Comparison of ENCODE assay signal across 9 mouse cellular contexts in the genomic region with DNA sequence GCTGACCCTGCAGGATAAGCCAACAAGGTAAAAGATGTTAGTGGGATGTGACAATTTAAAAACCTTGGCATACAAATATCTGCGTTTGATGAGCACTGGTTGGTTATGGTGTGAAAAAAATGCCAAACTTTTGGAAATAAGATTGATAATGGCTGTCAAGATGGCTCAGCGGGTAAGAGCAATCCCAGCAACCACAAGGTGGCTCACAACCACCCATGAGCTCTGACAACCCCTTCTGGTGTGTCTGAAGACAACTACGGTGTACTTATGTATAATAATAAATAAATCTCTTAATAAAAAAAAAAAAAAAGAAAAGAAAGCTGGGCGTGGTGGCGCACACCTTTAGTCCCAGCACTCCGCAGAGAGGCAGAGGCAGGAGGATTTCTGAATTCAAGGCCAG. TPM values are rescaled to one million over a fixed set of nuclear protein-coding genes. Genes with fewer than 3 reads are reported as not detected.
A peak's percentile ranks its signal among the peaks of the same experiment; 100 is the strongest.
DNase-seq lines count a peak whose midpoint lies in the region; ATAC-seq and TF ChIP-seq lines count a peak whose summit lies in the region.
"Had no signal": no experiment of that assay in that cellular context is flagged by ENCODE, and none has a peak within 500 bp of the region (broad histone marks: within the 10 kb centered on the region; RNA-seq: fewer than 3 reads in every experiment).

No protein-coding gene starts in this region.

- H3K27me3 ChIP-seq in heart, postnatal 0 days (ENCODE audit: control insufficient read depth, insufficient read depth, low read length) = no peaks in the 10 kb centered on the region
- H3K27me3 ChIP-seq in heart, adult 2 months (ENCODE audit: control insufficient read depth, insufficient read depth, low read length) = no peaks in the 10 kb centered on the region
- H3K27me3 ChIP-seq in MEL (ENCODE audit: control insufficient read depth in 1 of 2, insufficient read depth in 2 of 2, low read length in 2 of 2) = no peaks in the 10 kb centered on the region
- H3K27me3 ChIP-seq in hindbrain, embryonic 16.5 days (replicated peaks; ENCODE audit: control insufficient read depth, insufficient read depth, low read length) = no peaks in the 10 kb centered on the region
- no peaks in the 10 kb centered on the region for H3K27me3 ChIP-seq in midbrain, embryonic 14.5 days (ENCODE audit: control insufficient read depth, insufficient read depth, low read length)
- no peaks in the 10 kb centered on the region for H3K27me3 ChIP-seq in cerebellum, adult 2 months (ENCODE audit: control insufficient read depth, insufficient read depth, low read length)

- H3K4me2 ChIP-seq in heart, postnatal 0 days (ENCODE audit: low read depth, low read length) = 0 out of 2 replicates have a peak overlapping the region, but pooled peaks have one; percentile 83
- peak overlapping the region; percentile 88 for H3K4me2 ChIP-seq in hindbrain, embryonic 16.5 days (ENCODE audit: low read length)
- peak overlapping the region; percentile 76 for H3K4me2 ChIP-seq in midbrain, embryonic 14.5 days (ENCODE audit: low read length)

- no peak for DNase-seq in heart, postnatal 0 days (ENCODE audit: low spot score)
- DNase-seq in heart, adult 2 months = no peak
- peak; percentile 33 for DNase-seq in MEL (ENCODE audit: low read depth, low spot score)
- DNase-seq in midbrain, embryonic 14.5 days = no peak
- DNase-seq in cerebellum, postnatal 25 days = no peak
- DNase-seq in cerebellum, adult 2 months = no peak
- DNase-seq: thymus, postnatal 25 days had no signal

- ATAC-seq in heart, postnatal 0 days (ENCODE audit: insufficient read depth, low read depth) = no peak
- no peak for ATAC-seq in hindbrain, embryonic 16.5 days
- ATAC-seq in midbrain, embryonic 14.5 days (ENCODE audit: low FRiP score, low TSS enrichment) = no peak
- ATAC-seq in frontal cortex, adult (ENCODE audit: low TSS enrichment) = no peak

- intact Hi-C loops in heart, adult 2 months (cut with DNase I) = no loop called here

- H3K4me3 ChIP-seq in heart, postnatal 0 days (ENCODE audit: low read depth, low read length) = peak overlapping the region; percentile 91; the same call in 1 of the 2 replicates
- H3K4me3 ChIP-seq in heart, adult 2 months = no peak overlapping the region; the same call in 1 of the 2 replicates
- peak overlapping the region; percentile 79 to 82 for H3K4me3 ChIP-seq in MEL (ENCODE audit: control insufficient read depth in 1 of 2, insufficient read depth in 1 of 2, low read depth in 2 of 2, low read length in 2 of 2)
- no peak overlapping the region for H3K4me3 ChIP-seq in hindbrain, embryonic 16.5 days (ENCODE audit: low read length)
- H3K4me3 ChIP-seq in midbrain, embryonic 14.5 days (replicated peaks; ENCODE audit: low read depth, low read length) = no peak overlapping the region
- H3K4me3 ChIP-seq in cerebellum, adult 2 months (replicated peaks; ENCODE audit: insufficient read depth, low read depth, low read length) = no peak overlapping the region

- no peak for TF ChIP-seq CTCF in heart, postnatal 0 days (IDR thresholded peaks at IDR 0.05; ENCODE audit: low read depth)
- TF ChIP-seq CTCF in heart, adult 2 months (IDR thresholded peaks at IDR 0.05) = no peak
- TF ChIP-seq CTCF in MEL (IDR thresholded peaks at IDR 0.05 in 2 of 3, conservative IDR thresholded peaks at IDR 0.05 in 1 of 3; ENCODE audit: control insufficient read depth in 1 of 3, insufficient read depth in 1 of 3, low read depth in 2 of 3, low read length in 3 of 3, poor library complexity in 1 of 3, severe bottlenecking in 1 of 3) = 0 out of 6 replicates have a peak, but pooled peaks of 2 of the 3 experiments have one; percentile 6 to 24
- TF ChIP-seq CTCF in cerebellum, adult 2 months (IDR thresholded peaks at IDR 0.05; ENCODE audit: borderline replicate concordance, insufficient read depth, low read depth, low read length) = no peak

- WGBS in heart, postnatal 0 days = 78% methylated on average over 6 of the region's 6 CpGs
- 74% methylated on average over 6 of the region's 6 CpGs for WGBS in heart, adult 2 months
- 85% methylated on average over 6 of the region's 6 CpGs for WGBS in hindbrain, embryonic 16.5 days
- 83% methylated on average over 6 of the region's 6 CpGs for WGBS in midbrain, embryonic 14.5 days
- WGBS in cerebellum, adult 2 months = 86% methylated on average over 6 of the region's 6 CpGs

- peaks cover 35% of the 10 kb centered on the region for H3K36me3 ChIP-seq in heart, postnatal 0 days (replicated peaks; ENCODE audit: control insufficient read depth, insufficient read depth, low read length)
- H3K36me3 ChIP-seq in heart, adult 2 months (ENCODE audit: control insufficient read depth, insufficient read depth, low read length) = peaks cover 4% of the 10 kb centered on the region
- H3K36me3 ChIP-seq in MEL (ENCODE audit: control insufficient read depth in 1 of 2, insufficient read depth in 2 of 2, low read length in 2 of 2) = peaks cover 0 to 22% of the 10 kb centered on the region in 2 experiments
- no peaks in the 10 kb centered on the region; the same call in 1 of the 2 replicates for H3K36me3 ChIP-seq in hindbrain, embryonic 16.5 days (ENCODE audit: control insufficient read depth, insufficient read depth, low read length)
- peaks cover 15% of the 10 kb centered on the region for H3K36me3 ChIP-seq in midbrain, embryonic 14.5 days (ENCODE audit: control insufficient read depth, insufficient read depth, low read length)

- H3K79me2 ChIP-seq in heart, adult 2 months (replicated peaks; ENCODE audit: control insufficient read depth, insufficient read depth, low read length) = no peaks in the 10 kb centered on the region
- peaks cover 50% of the 10 kb centered on the region for H3K79me2 ChIP-seq in MEL (ENCODE audit: control insufficient read depth, insufficient read depth, low read length, poor library complexity)

- H3K27ac ChIP-seq in heart, postnatal 0 days (ENCODE audit: low read depth) = no peak overlapping the region
- no peak overlapping the region for H3K27ac ChIP-seq in heart, adult 2 months
- no peak overlapping the region for H3K27ac ChIP-seq in MEL (ENCODE audit: control insufficient read depth, low read depth, low read length)
- no peak overlapping the region for H3K27ac ChIP-seq in hindbrain, embryonic 16.5 days (ENCODE audit: low read depth, low read length)
- no peak overlapping the region for H3K27ac ChIP-seq in midbrain, embryonic 14.5 days (replicated peaks; ENCODE audit: low read depth, low read length)
- H3K27ac ChIP-seq in cerebellum, adult 2 months (ENCODE audit: insufficient read depth, low read length) = no peak overlapping the region

- no peak for TF ChIP-seq POLR2A in heart, adult 2 months (IDR thresholded peaks at IDR 0.05; ENCODE audit: insufficient read depth, low read depth, low read length)
- no peak for TF ChIP-seq POLR2A in MEL (IDR thresholded peaks at IDR 0.05; ENCODE audit: control insufficient read depth in 1 of 2, insufficient read depth in 1 of 2, low read depth in 1 of 2, low read length in 2 of 2, poor library complexity in 1 of 2)
- TF ChIP-seq POLR2A in cerebellum, adult 2 months (IDR thresholded peaks at IDR 0.05; ENCODE audit: borderline replicate concordance, insufficient read depth, low read length) = no peak

- H3K9ac ChIP-seq in heart, postnatal 0 days (replicated peaks; ENCODE audit: low read depth, low read length) = no peak overlapping the region
- no peak overlapping the region for H3K9ac ChIP-seq in heart, adult 2 months (ENCODE audit: low read depth, low read length)
- peak overlapping the region; percentile 91 for H3K9ac ChIP-seq in MEL (ENCODE audit: control insufficient read depth, low read depth, low read length, poor library complexity, severe bottlenecking)
- no peak overlapping the region; the same call in 1 of the 2 replicates for H3K9ac ChIP-seq in hindbrain, embryonic 16.5 days (ENCODE audit: low read depth, low read length)
- H3K9ac ChIP-seq in midbrain, embryonic 14.5 days (replicated peaks; ENCODE audit: low read length) = no peak overlapping the region

- H3K4me1 ChIP-seq in heart, postnatal 0 days (ENCODE audit: control insufficient read depth, insufficient read depth) = peaks cover 16% of the 10 kb centered on the region; the same call in 1 of the 2 replicates
- H3K4me1 ChIP-seq in heart, adult 2 months (ENCODE audit: control insufficient read depth, insufficient read depth, low read length) = peaks cover 7% of the 10 kb centered on the region
- H3K4me1 ChIP-seq in MEL (ENCODE audit: control insufficient read depth in 1 of 2, insufficient read depth in 2 of 2, low read length in 2 of 2) = peaks cover 0 to 19% of the 10 kb centered on the region in 2 experiments; a peak in 2 of 4 replicates
- H3K4me1 ChIP-seq in hindbrain, embryonic 16.5 days (ENCODE audit: control insufficient read depth, insufficient read depth, low read depth, low read length) = peaks cover 15% of the 10 kb centered on the region
- H3K4me1 ChIP-seq in midbrain, embryonic 14.5 days (ENCODE audit: control insufficient read depth, insufficient read depth, low read length) = peaks cover 12% of the 10 kb centered on the region
- no peaks in the 10 kb centered on the region; the same call in 1 of the 2 replicates for H3K4me1 ChIP-seq in cerebellum, adult 2 months (ENCODE audit: control insufficient read depth, insufficient read depth, low read length)

- TF ChIP-seq RAD21 in MEL (IDR thresholded peaks at IDR 0.05; ENCODE audit: low read depth, low read length) = no peak

- no peaks in the 10 kb centered on the region for H3K9me3 ChIP-seq in heart, postnatal 0 days (replicated peaks; ENCODE audit: control insufficient read depth, low read length)
- no peaks in the 10 kb centered on the region for H3K9me3 ChIP-seq in MEL (replicated peaks; ENCODE audit: insufficient read depth, low read length)
- no peaks in the 10 kb centered on the region for H3K9me3 ChIP-seq in hindbrain, embryonic 16.5 days (ENCODE audit: control insufficient read depth, low read length)
- H3K9me3 ChIP-seq in midbrain, embryonic 14.5 days (ENCODE audit: control insufficient read depth, low read length) = no peaks in the 10 kb centered on the region

- TF ChIP-seq EP300 in heart, postnatal 0 days (IDR thresholded peaks at IDR 0.05; ENCODE audit: low read depth) = no peak
- TF ChIP-seq EP300 in heart, adult 2 months (IDR thresholded peaks at IDR 0.05; ENCODE audit: insufficient read depth, low read depth, low read length) = no peak
- no peak for TF ChIP-seq EP300 in MEL (IDR thresholded peaks at IDR 0.05; ENCODE audit: low read depth in 1 of 2, low read length in 2 of 2)

RNA-seq across cellular contexts. Expression of gene Mrps18b, which starts 1.2 kb away (rescaled TPM):
- 38.0 and 73.7 TPM in 2 replicates for total RNA-seq in heart, postnatal 0 days (2014; rRNA removed; ENCODE audit: low replicate concordance)
- 68.6 and 77.0 TPM in 2 replicates for polyA plus RNA-seq in heart, postnatal 0 days (2015; fragmentation: Nextera tagmentation; extraction: Ambion mirVana)
- 10 to 100 TPM; 50.9 to 56.2 TPM for total RNA-seq in heart, adult 2 months (2021)
- 76.0 and 99.7 TPM in 2 replicates for polyA plus RNA-seq in heart, adult 2 months (2012; rRNA removed)
- 149 and 179 TPM in 2 replicates for total RNA-seq in MEL (2012; rRNA removed)
- polyA plus RNA-seq in MEL (2012; ENCODE audit: insufficient read depth in 1 of 2, insufficient read length in 2 of 2, low read depth in 1 of 2, low replicate concordance in 2 of 2, missing spikeins in 1 of 2) = 100 to 1,000 TPM in 1 of 2 experiments, not detected in 1; 239 TPM
- polyA plus RNA-seq in hindbrain, embryonic 16.5 days (2015; fragmentation: Nextera tagmentation; extraction: Ambion mirVana) = 59.6 and 67.4 TPM in 2 replicates
- polyA plus RNA-seq in midbrain, embryonic 14.5 days (2014; fragmentation: Nextera tagmentation; extraction: Ambion mirVana) = 54.9 and 55.3 TPM in 2 replicates
- 62.5 and 65.1 TPM in 2 replicates for polyA plus RNA-seq in cerebellum, adult 2 months (2012; rRNA removed)

RNA-seq across cellular contexts. Expression of gene Ppp1r10, which starts 1.3 kb away (rescaled TPM):
- total RNA-seq in heart, postnatal 0 days (2014; rRNA removed; ENCODE audit: low replicate concordance) = 11.2 and 20.7 TPM in 2 replicates
- polyA plus RNA-seq in heart, postnatal 0 days (2015; fragmentation: Nextera tagmentation; extraction: Ambion mirVana) = 14.8 and 20.2 TPM in 2 replicates
- 10 to 100 TPM; 26.4 to 40.9 TPM for total RNA-seq in heart, adult 2 months (2021)
- polyA plus RNA-seq in heart, adult 2 months (2012; rRNA removed) = 18.1 and 18.7 TPM in 2 replicates
- total RNA-seq in MEL (2012; rRNA removed) = 24.2 and 25.3 TPM in 2 replicates
- 10 to 100 TPM in 1 of 2 experiments, not detected in 1; 61.4 TPM for polyA plus RNA-seq in MEL (2012; ENCODE audit: insufficient read depth in 1 of 2, insufficient read length in 2 of 2, low read depth in 1 of 2, low replicate concordance in 2 of 2, missing spikeins in 1 of 2)
- polyA plus RNA-seq in hindbrain, embryonic 16.5 days (2015; fragmentation: Nextera tagmentation; extraction: Ambion mirVana) = 32.7 and 40.2 TPM in 2 replicates
- polyA plus RNA-seq in midbrain, embryonic 14.5 days (2014; fragmentation: Nextera tagmentation; extraction: Ambion mirVana) = 36.3 and 45.2 TPM in 2 replicates
- 42.3 and 44.9 TPM in 2 replicates for polyA plus RNA-seq in cerebellum, adult 2 months (2012; rRNA removed)

RNA-seq across cellular contexts. Expression of gene Atat1, which starts 5.1 kb away (rescaled TPM):
- total RNA-seq in heart, postnatal 0 days (2014; rRNA removed; ENCODE audit: low replicate concordance) = 28.6 and 31.0 TPM in 2 replicates
- 19.1 and 19.8 TPM in 2 replicates for polyA plus RNA-seq in heart, postnatal 0 days (2015; fragmentation: Nextera tagmentation; extraction: Ambion mirVana)
- 1 to 10 TPM; 6.0 TPM for total RNA-seq in heart, adult 2 months (2021)
- 22.0 and 24.3 TPM in 2 replicates for polyA plus RNA-seq in heart, adult 2 months (2012; rRNA removed)
- total RNA-seq in MEL (2012; rRNA removed) = 4.4 and 4.6 TPM in 2 replicates
- 10 to 100 TPM in 1 of 2 experiments, not detected in 1; 14.4 TPM for polyA plus RNA-seq in MEL (2012; ENCODE audit: insufficient read depth in 1 of 2, insufficient read length in 2 of 2, low read depth in 1 of 2, low replicate concordance in 2 of 2, missing spikeins in 1 of 2)
- 287 and 393 TPM in 2 replicates for polyA plus RNA-seq in hindbrain, embryonic 16.5 days (2015; fragmentation: Nextera tagmentation; extraction: Ambion mirVana)
- 478 and 503 TPM in 2 replicates for polyA plus RNA-seq in midbrain, embryonic 14.5 days (2014; fragmentation: Nextera tagmentation; extraction: Ambion mirVana)
- 80.2 and 81.5 TPM in 2 replicates for polyA plus RNA-seq in cerebellum, adult 2 months (2012; rRNA removed)

RNA-seq across cellular contexts. Expression of gene 2310061I04Rik, which starts 17.7 kb away (rescaled TPM):
- total RNA-seq in heart, postnatal 0 days (2014; rRNA removed; ENCODE audit: low replicate concordance) = 32.5 and 36.6 TPM in 2 replicates
- polyA plus RNA-seq in heart, postnatal 0 days (2015; fragmentation: Nextera tagmentation; extraction: Ambion mirVana) = 51.9 and 53.1 TPM in 2 replicates
- 100 to 1,000 TPM in 1 of 2 experiments, 10 to 100 TPM in 1; 99.4 to 116 TPM for total RNA-seq in heart, adult 2 months (2021)
- 164 and 176 TPM in 2 replicates for polyA plus RNA-seq in heart, adult 2 months (2012; rRNA removed)
- 10.9 and 11.4 TPM in 2 replicates for total RNA-seq in MEL (2012; rRNA removed)
- polyA plus RNA-seq in MEL (2012; ENCODE audit: insufficient read depth in 1 of 2, insufficient read length in 2 of 2, low read depth in 1 of 2, low replicate concordance in 2 of 2, missing spikeins in 1 of 2) = 100 to 1,000 TPM in 1 of 2 experiments, not detected in 1; 106 TPM
- polyA plus RNA-seq in hindbrain, embryonic 16.5 days (2015; fragmentation: Nextera tagmentation; extraction: Ambion mirVana) = 67.4 and 77.4 TPM in 2 replicates
- 50.7 and 70.0 TPM in 2 replicates for polyA plus RNA-seq in midbrain, embryonic 14.5 days (2014; fragmentation: Nextera tagmentation; extraction: Ambion mirVana)
- 161 and 173 TPM in 2 replicates for polyA plus RNA-seq in cerebellum, adult 2 months (2012; rRNA removed)

RNA-seq across cellular contexts. Expression of gene Dhx16, which starts 35.4 kb away (rescaled TPM):
- 18.2 and 24.1 TPM in 2 replicates for total RNA-seq in heart, postnatal 0 days (2014; rRNA removed; ENCODE audit: low replicate concordance)
- polyA plus RNA-seq in heart, postnatal 0 days (2015; fragmentation: Nextera tagmentation; extraction: Ambion mirVana) = 14.9 and 15.0 TPM in 2 replicates
- 10 to 100 TPM; 19.3 to 20.3 TPM for total RNA-seq in heart, adult 2 months (2021)
- 27.7 and 38.0 TPM in 2 replicates for polyA plus RNA-seq in heart, adult 2 months (2012; rRNA removed)
- total RNA-seq in MEL (2012; rRNA removed) = 75.4 and 79.2 TPM in 2 replicates
- polyA plus RNA-seq in MEL (2012; ENCODE audit: insufficient read depth in 1 of 2, insufficient read length in 2 of 2, low read depth in 1 of 2, low replicate concordance in 2 of 2, missing spikeins in 1 of 2) = 100 to 1,000 TPM in 1 of 2 experiments, not detected in 1; 101 TPM
- 25.0 and 33.3 TPM in 2 replicates for polyA plus RNA-seq in hindbrain, embryonic 16.5 days (2015; fragmentation: Nextera tagmentation; extraction: Ambion mirVana)
- polyA plus RNA-seq in midbrain, embryonic 14.5 days (2014; fragmentation: Nextera tagmentation; extraction: Ambion mirVana) = 27.4 and 30.7 TPM in 2 replicates
- polyA plus RNA-seq in cerebellum, adult 2 months (2012; rRNA removed) = 52.2 and 57.4 TPM in 2 replicates

Comparison
In these comparisons a context has a peak if more than half of its experiments do, and no peak if none do; other contexts are left out.
1. H3K4me3 ChIP-seq: peak in heart, postnatal 0 days (single experiment) and MEL (2 of 2); none in heart, adult 2 months (single experiment), hindbrain, embryonic 16.5 days (single experiment), midbrain, embryonic 14.5 days (single experiment) and cerebellum, adult 2 months (single experiment).
2. CTCF ChIP-seq: peak in MEL (2 of 3); none in heart, postnatal 0 days (single experiment), heart, adult 2 months (single experiment) and cerebellum, adult 2 months (single experiment).
3. Peak in every context shown above with its lines, with median percentiles within 50 percentile points of each other: H3K4me2 ChIP-seq.